Mouse (Mus musculus) spleen, postnatal 36 days (tissue): ENCODE measurements around the gene Zfp809.
A peak's percentile ranks its signal among the peaks of the same experiment; 100 is the strongest.
"Not testable (repeated sequence)": the region's sequence is repeated elsewhere in the genome, so short reads cannot be mapped to it uniquely, and the experiment has no call there.

ENCODE experiments used
- DNase-seq, 2 experiments: peaks; one replicate each; pipeline ENCODE4 v3.0.0; 2022; ENCODE audit warnings: low spot score in 2 of 2, mixed read lengths in 1 of 2

The Zfp809 gene

GRCm38 (mm10) chr9:22225581-22226388, at the start of gene Zfp809:
Zfp809 (plus strand) TSS chr9:22225714.
- peak; percentile 99 for DNase-seq

DNA sequence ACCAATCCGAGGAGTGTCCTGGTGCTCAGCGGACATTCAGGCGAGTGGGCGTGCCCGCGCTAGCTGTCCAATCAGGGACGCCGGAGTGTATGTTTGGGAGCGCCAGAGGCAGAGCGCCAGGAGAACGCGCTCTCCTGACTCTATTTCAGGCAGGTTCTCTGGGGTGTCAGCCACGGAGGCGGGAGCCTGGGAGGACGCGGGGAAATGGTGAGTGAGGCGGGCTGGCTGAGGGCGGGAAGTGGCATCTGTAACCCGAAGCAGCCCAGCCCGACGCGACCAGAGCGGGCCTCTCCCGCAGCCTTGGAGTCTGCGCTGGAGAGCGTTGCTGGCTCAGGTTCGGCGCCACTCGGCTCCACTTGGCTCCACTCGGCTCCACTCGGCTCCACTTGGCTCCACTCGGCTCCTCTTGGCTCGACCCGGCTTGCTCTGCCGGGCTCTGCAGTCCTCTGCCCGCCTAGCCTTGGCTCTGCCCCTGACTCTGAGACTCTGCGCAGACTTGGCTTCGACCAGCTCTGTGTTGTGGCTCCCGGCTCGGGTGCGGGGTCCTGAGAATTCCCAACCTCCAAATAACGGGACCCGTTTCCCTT, 37.4 kb upstream of the Zfp809 start, which contains the start of gene Zfp872:
Gene Zfp872 (plus strand): TSS at position 66 of the 587 bp plus-strand sequence.
- no peak for DNase-seq

GRCm38 (mm10) chr9:22196412-22196811, 29.1 kb upstream of the Zfp809 start:
- DNase-seq, result no peak

DNA sequence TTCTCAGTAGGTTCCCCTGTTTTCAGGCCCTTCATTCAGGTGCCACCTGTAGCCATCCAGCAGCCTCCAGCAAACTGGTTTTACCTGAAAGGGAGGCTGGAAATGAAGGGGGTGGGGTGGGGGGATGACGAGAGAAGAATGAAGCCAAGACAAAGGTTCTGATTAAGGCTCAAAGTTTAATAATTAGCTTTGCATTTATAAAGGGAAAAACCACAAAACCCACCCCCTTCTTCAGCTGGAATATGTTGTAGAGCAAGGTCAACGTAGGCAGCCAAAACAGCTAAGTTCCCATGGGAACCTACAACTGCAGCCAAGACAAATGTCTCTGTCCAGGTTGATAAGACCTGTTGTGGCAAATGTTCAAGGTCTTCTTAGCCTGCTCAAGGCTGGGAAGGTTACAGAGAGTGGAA, 11.7 kb upstream of the Zfp809 start:
- peak in 1 of 2 experiments; percentile 11 for DNase-seq

GRCm38 (mm10) chr9:22214549-22214948, 11.0 kb upstream of the Zfp809 start:
- no peak for DNase-seq

- DNase-seq, result no peak
Measured at GRCm38 (mm10) chr9:22216705-22217104, 8.8 kb upstream of the Zfp809 start.

DNA sequence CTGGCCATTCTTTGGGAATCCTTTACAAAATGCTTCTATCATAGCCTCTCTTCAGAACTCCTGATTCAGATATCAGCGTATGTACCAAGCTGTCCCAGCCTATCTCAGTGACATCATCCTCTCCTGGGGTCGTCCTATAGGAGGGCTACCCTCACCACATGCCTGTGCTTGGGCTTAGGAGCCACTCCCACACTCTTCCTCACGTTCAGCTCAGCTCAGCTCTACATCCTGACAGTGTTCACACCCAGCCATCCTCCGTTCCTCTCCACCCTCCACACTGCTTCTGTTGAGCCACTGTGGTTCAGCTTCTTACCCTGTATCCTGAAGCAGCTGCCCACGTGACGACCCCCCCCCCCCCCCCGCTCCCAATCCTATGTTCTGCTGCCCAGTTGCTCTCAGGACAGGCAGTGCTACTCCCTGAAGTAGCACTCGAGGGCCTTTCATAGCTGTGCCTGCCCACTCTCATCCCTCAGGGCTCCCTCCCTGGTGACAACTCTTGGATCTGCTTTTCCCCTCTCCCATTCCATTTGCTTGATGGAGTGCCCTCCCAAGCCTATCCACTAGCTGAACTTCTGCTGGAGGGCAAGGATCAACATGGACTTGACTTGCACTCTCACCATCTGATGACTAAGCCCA, 7.5 kb upstream of the Zfp809 start:
- no peak for DNase-seq

- DNase-seq, result no peak
Measured at GRCm38 (mm10) chr9:22224066-22224465, 1.4 kb upstream of the Zfp809 start.

DNA sequence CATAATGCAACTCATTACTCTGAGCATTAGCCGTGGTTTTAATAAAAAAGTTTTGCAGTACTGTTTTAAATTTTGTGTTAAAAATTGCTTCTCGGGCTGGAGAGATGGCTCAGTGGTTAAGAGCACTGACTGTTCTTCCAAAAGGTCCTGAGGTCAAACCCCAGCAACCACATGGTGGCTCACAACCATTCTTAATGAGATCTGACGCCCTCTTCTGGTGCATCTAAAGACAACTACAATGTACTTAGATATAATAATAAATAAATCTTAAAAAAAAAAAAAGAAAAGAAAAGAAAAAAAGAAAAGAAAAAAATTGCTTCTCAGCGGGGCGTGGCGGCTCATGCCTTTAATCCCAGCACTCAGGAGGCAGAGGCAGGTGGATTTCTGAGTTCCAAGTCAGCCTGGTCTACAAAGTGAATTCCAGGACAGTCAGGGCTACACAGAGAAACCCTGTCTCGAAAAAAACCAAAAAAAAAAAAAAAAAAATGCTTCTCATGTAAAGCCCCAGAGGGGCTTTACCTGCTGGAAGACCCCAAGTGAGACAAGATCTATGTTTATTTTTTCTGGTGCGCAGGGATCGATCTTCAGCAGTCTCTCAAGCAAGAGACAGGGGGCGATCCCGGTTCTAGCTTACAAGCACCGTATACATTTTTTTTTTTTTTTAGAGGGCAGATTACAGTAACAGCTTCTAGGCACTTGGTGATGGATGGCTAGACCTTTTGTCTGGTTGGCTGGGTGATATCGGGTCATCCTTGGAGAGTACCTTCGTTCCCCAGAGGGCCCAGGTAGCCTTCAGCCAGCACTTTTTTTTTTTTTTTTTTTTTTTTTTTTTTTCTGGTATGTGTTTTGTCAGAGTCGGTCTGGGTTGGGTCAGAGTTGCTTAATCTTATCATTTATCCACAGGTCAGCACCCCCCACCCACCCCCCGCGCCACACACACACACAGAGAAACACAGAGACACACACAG, 694 bp upstream of the Zfp809 start:
- DNase-seq, result peak; percentile 41 to 70

DNA sequence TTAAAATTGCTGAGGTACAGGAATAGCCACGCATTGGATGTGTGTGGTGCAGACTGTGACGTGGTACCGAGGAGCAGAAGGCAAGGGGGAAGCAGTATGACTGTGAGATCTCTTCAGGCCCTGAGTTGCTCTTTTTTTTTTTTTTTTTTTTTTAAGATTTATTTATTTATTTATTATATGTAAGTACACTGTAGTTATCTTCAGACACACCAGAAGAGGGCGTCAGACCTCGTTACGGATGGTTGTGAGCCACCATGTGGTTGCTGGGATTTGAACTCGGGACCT, 817 bp downstream of the Zfp809 start:
- not testable (repeated sequence) for DNase-seq

DNA sequence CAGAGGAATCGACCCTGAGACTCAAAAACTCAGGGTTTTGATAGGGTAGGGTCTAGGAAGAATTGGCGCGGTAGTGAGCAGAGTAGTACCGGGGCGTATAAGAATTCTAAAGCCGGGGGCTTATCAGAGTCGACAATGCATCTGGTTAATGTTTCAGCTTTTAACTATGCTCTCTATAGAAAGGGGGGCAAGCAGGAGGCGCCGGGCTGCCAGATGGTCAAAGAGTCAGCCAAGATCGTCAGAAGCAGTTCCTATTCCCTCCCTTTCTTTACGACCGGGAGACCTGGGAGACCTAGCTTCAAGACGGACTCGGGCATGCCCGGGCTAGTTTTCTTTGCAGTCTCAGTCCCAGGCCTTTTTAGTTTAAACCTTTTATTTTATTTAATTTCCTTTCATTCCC, 1.3 kb downstream of the Zfp809 start:
- peak in 1 of 2 experiments; percentile 9 for DNase-seq

- DNase-seq, result no peak
Measured at GRCm38 (mm10) chr9:22229386-22230026, 4.0 kb downstream of the Zfp809 start.

GRCm38 (mm10) chr9:22230061-22230460, 4.5 kb downstream of the Zfp809 start:
- DNase-seq, result no peak

DNA sequence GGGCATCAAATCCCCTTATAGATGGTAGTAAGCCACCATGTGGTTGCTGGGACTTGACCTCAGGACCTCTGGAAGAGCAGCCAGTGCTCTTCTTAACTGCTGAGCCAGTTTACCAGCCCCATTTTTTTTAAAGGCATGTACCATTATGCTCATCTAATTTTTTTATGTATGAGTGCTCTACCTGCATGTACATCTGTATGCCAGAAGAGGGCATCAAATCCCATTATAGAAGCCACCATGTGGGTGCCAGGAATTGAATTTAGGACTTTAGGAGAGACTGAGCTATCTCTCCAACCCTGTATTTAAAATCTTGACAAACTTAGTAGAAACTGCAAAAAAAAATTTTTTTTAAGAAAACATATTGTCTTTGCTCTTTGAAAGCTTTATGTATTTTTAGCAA, 5.0 kb downstream of the Zfp809 start:
- no peak for DNase-seq

DNA sequence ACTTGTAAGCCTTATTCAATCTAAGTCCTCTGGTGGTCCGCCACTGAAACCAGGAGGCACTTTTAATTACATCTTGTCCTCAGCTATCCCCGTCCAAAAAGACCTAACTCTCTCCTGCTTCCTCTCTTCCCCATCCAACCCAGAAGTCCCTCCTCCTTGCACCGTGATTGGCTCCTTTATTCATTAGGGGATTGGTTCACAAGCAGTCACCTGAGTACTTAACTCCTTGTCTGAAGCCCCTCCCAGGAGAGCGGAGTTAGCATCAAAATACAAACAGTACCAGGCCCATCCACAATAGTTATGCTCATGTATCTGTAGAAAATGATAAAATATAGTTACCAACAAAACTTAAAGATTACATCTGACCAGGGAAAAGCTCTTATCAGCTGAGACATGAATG, 14.5 kb downstream of the Zfp809 start:
- no peak for DNase-seq

DNA sequence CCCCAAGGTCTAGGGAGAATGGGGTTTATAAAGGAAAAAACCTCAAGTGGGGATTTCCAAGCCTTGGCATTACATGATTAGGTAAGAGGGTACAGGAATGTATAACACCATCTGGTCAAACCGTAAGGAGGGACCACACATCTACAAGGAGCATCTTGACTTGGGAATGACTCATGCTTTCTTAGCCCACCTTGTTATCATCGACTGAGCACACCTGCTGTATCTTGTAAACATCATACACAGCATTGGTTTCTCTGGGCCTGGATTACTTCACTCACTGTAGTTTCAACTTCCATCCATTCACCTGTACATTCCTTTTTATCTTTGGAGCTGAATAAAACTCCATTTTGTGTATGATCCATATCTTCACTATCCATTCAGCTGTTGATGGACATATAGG, 18.7 kb downstream of the Zfp809 start:
- DNase-seq, result no peak

DNA sequence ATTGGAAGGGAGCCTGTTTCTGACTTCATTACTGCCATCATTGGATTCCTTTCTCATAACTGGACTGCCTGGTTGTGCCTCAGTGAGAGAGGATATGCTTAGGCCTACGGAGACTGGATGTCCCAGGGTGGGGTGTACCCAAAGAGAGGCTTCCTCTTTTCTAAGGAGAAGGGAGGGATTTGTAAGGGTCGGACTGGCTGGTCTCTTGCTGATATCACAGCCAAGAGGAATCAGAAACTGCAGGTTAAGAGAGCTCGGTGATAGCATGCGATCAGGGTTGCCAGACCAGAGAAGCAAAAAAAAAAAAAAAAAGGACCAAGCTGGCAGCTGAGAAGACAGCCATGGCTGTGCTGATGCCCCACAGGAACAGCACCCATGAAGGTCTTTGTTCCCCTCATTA, 31.1 kb downstream of the Zfp809 start:
- DNase-seq, result no peak

DNA sequence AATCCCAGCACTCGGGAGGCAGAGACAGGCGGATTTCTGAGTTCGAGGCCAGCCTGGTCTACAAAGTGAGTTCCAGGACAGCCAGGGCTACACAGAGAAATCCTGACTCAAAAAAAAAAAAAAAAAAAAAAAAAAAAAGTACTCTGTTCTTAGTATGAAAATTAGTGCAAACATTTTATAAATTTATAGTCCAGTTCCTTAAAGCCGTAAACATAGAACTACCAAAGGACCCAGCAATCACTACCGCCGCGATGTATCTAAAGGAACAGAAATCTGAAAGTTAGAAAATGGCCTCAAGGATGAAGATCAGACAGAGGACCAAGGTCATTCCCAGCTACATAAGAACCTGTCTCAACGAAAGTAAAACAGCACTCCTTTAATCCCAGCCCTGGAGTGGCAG, 33.3 kb downstream of the Zfp809 start:
- no peak for DNase-seq

- peak; percentile 76 for DNase-seq
Measured at GRCm38 (mm10) chr9:22259184-22260091, 33.9 kb downstream of the Zfp809 start, which contains the start of gene Zfp599. Zfp599 (minus strand) TSS chr9:22259895.

GRCm38 (mm10) chr9:22260092-22260422, 34.5 kb downstream of the Zfp809 start:
- DNase-seq, result no peak
